Mouse (Mus musculus) lung, adult 2 months (tissue): ENCODE results near the gene 1700008O03Rik.

Source experiments
- CTCF ChIP-seq: fragments of 200-500 bp; IDR thresholded peaks from 2 replicates; pipeline ENCODE4 v1.5.1; 2011; ENCODE audit warnings: mild to moderate bottlenecking, low read length, control low read depth; ENCODE audit not compliant: insufficient read depth
- POLR2A ChIP-seq: fragments of 200-500 bp; IDR thresholded peaks from 2 replicates; pipeline ENCODE4 v1.6.1; 2011; ENCODE audit warnings: low read depth, mild to moderate bottlenecking, control low read depth, low read length, borderline replicate concordance; ENCODE audit errors: extremely low read depth

DNA sequence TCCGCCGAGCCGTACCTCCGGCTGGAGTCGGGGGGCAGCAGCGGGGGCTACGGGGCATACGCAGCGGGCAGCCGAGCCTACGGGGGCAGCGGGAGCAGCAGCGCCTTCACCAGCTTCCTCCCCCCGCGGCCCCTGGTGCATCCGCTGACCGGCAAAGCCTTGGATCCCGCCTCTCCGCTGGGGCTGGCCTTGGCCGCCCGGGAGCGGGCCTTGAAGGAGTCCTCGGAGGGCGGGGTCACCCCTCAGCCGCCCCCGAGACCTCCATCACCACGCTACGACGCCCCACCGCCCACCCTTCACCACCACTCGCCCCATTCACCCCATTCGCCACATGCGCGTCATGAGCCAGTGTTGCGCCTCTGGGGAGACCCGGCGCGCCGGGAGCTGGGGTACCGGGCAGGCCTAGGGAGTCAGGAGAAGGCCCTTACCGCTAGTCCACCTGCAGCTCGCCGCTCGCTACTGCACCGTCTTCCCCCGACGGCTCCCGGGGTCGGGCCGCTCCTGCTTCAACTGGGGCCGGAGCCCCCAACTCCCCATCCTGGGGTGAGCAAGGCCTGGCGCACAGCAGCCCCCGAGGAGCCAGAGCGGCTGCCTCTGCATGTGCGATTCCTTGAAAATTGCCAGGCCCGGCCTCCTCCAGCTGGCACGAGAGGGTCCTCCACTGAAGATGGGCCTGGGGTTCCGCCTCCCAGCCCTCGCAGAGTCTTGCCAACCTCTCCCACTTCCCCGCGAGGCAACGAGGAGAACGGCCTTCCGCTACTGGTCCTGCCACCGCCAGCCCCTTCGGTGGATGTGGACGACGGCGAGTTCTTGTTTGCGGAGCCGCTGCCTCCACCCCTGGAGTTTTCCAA is 32.6 kb downstream of the 1700008O03Rik start:
- TF ChIP-seq POLR2A, result no peak
- no peak for TF ChIP-seq CTCF
